Mouse (Mus musculus): ENCODE measurements around the gene Ninl. TPM values are rescaled to one million over a fixed set of nuclear protein-coding genes. Genes with fewer than 3 reads are reported as not detected.
"Not testable (repeated sequence)": the region's sequence is repeated elsewhere in the genome, so short reads cannot be mapped to it uniquely, and the experiment has no call there.

The Ninl gene
- polyA plus RNA-seq, 1 experiment from 2014 or later, result 6.7 TPM

- DNase-seq (ENCODE audit: low spot score) (no peak), ATAC-seq (replicated peaks; ENCODE audit: low FRiP score, low read depth) (no peak)
- WGBS, result 69% methylated on average over 3 of the region's 3 CpGs
- Histone ChIP-seq H3K9me3 (replicated peaks; ENCODE audit: low read length) (no peaks in the 10 kb centered on the region), H3K27me3 (ENCODE audit: insufficient read depth, low read length) (no peaks in the 10 kb centered on the region), H3K9ac (ENCODE audit: low read depth, low read length) (no peak overlapping the region), H3K27ac (no peak overlapping the region), H3K36me3 (ENCODE audit: insufficient read depth, low read length) (no peaks in the 10 kb centered on the region), H3K4me3 (replicated peaks; ENCODE audit: low read depth, low read length) (no peak overlapping the region), H3K4me2 (ENCODE audit: low read length) (no peak overlapping the region), H3K4me1 (replicated peaks; ENCODE audit: insufficient read depth, low read length) (no peaks in the 10 kb centered on the region)
- TF ChIP-seq CTCF (IDR thresholded peaks at IDR 0.05; ENCODE audit: low read depth), result no peak
Observed at GRCm38 (mm10) chr2:150920543-150920942, 118.6 kb downstream of the Ninl start.

GRCm38 (mm10) chr2:150918720-150919119 lies 120.5 kb downstream of the Ninl start:
- Histone ChIP-seq H3K36me3 (ENCODE audit: insufficient read depth, low read length) (no peaks in the 10 kb centered on the region), H3K9ac (ENCODE audit: low read depth, low read length) (no peak overlapping the region), H3K27me3 (ENCODE audit: insufficient read depth, low read length) (no peaks in the 10 kb centered on the region), H3K9me3 (replicated peaks; ENCODE audit: low read length) (no peaks in the 10 kb centered on the region), H3K4me1 (replicated peaks; ENCODE audit: insufficient read depth, low read length) (no peaks in the 10 kb centered on the region), H3K27ac (no peak overlapping the region), H3K4me3 (replicated peaks; ENCODE audit: low read depth, low read length) (no peak overlapping the region), H3K4me2 (ENCODE audit: low read length) (no peak overlapping the region)
- DNase-seq (ENCODE audit: low spot score), result no peak
- 81% methylated on average over 3 of the region's 3 CpGs for WGBS
- no peak for ATAC-seq (replicated peaks; ENCODE audit: low FRiP score, low read depth)
- TF ChIP-seq CTCF (IDR thresholded peaks at IDR 0.05; ENCODE audit: low read depth), result no peak

DNA sequence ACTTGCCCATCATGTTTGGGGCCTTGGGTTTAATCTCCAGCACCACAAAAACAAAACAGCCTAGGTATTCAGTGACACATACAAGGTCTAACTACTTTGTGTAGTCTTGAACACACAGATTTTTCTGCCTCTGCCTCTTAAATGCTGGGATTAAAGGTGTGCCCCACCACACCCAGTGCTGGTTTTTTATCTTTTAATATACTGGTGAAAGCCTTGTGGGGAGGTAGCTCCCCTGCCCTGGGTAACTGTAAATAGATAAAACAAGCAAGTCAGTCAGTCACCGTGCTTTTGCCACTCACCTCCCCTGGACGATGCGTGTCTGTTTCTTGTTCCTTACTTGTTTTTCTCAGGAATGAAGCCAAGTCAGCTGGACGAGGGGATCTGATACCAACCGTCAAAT lies 123.4 kb downstream of the Ninl start:
- 89% methylated on average over 5 of the region's 5 CpGs for WGBS
- no peaks in the 10 kb centered on the region for H3K27me3 ChIP-seq (ENCODE audit: insufficient read depth, low read length)
- H3K4me3 ChIP-seq (replicated peaks; ENCODE audit: low read depth, low read length), result no peak overlapping the region
- DNase-seq (ENCODE audit: low spot score), result no peak
- no peak overlapping the region for H3K9ac ChIP-seq (ENCODE audit: low read depth, low read length)
- TF ChIP-seq CTCF (IDR thresholded peaks at IDR 0.05; ENCODE audit: low read depth), result no peak
- H3K4me2 ChIP-seq (ENCODE audit: low read length), result no peak overlapping the region
- H3K9me3 ChIP-seq (replicated peaks; ENCODE audit: low read length), result no peaks in the 10 kb centered on the region
- no peaks in the 10 kb centered on the region for H3K36me3 ChIP-seq (ENCODE audit: insufficient read depth, low read length)
- no peak for ATAC-seq (replicated peaks; ENCODE audit: low FRiP score, low read depth)
- no peaks in the 10 kb centered on the region for H3K4me1 ChIP-seq (replicated peaks; ENCODE audit: insufficient read depth, low read length)
- H3K27ac ChIP-seq, result no peak overlapping the region

- no peak overlapping the region for H3K9ac ChIP-seq (ENCODE audit: low read depth, low read length)
- TF ChIP-seq CTCF (IDR thresholded peaks at IDR 0.05; ENCODE audit: low read depth), result no peak
- H3K4me1 ChIP-seq (replicated peaks; ENCODE audit: insufficient read depth, low read length), result no peaks in the 10 kb centered on the region
- no peaks in the 10 kb centered on the region for H3K9me3 ChIP-seq (replicated peaks; ENCODE audit: low read length)
- H3K36me3 ChIP-seq (ENCODE audit: insufficient read depth, low read length), result no peaks in the 10 kb centered on the region
- WGBS, result 75% methylated on average over 4 of the region's 4 CpGs
- ATAC-seq (replicated peaks; ENCODE audit: low FRiP score, low read depth), result no peak
- H3K4me3 ChIP-seq (replicated peaks; ENCODE audit: low read depth, low read length), result no peak overlapping the region
- DNase-seq (ENCODE audit: low spot score), result no peak
- H3K27me3 ChIP-seq (ENCODE audit: insufficient read depth, low read length), result no peaks in the 10 kb centered on the region
- no peak overlapping the region for H3K4me2 ChIP-seq (ENCODE audit: low read length)
- H3K27ac ChIP-seq, result no peak overlapping the region
Observed at GRCm38 (mm10) chr2:150914781-150915515, 124.2 kb downstream of the Ninl start.

DNA sequence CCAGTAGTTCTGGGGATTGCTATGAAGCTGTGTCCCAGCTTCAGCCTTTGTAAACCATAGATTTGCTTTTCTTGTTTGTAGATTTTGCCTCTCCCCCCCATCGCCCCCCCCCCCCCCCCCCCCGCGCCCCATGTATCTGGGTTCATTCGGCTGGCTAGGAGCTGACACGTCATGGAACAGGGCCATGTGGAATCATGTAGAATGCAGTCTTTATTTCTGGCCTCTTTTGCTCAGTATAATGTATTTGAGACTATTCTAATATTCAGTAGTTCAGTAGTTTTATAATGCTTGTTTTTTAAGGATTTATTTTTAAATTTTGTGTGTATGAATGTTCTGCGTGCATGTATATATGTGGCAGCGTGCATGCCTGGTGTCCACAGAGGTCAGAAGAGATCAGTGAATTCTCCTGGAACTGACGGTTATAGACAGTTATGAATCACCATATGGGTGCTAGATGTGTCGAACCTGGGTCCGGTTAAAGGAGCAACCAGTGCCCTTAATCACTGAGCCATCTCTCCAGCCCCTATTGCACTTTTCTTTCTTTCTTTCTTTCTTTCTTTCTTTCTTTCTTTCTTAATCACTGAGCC lies 128.8 kb downstream of the Ninl start:
- no peaks in the 10 kb centered on the region for H3K9me3 ChIP-seq (replicated peaks; ENCODE audit: low read length)
- no peak for TF ChIP-seq CTCF (IDR thresholded peaks at IDR 0.05; ENCODE audit: low read depth)
- peak overlapping the region; percentile 56; the same call in 1 of the 2 replicates for H3K9ac ChIP-seq (ENCODE audit: low read depth, low read length)
- peak overlapping the region; percentile 64 for H3K4me3 ChIP-seq (replicated peaks; ENCODE audit: low read depth, low read length)
- 38% methylated on average over 7 of the region's 10 CpGs for WGBS
- H3K27me3 ChIP-seq (ENCODE audit: insufficient read depth, low read length), result no peaks in the 10 kb centered on the region
- DNase-seq (ENCODE audit: low spot score) (peak; percentile 28), ATAC-seq (replicated peaks; ENCODE audit: low FRiP score, low read depth) (no peak)
- no peaks in the 10 kb centered on the region for H3K4me1 ChIP-seq (replicated peaks; ENCODE audit: insufficient read depth, low read length)
- no peak overlapping the region for H3K27ac ChIP-seq
- H3K36me3 ChIP-seq (ENCODE audit: insufficient read depth, low read length), result no peaks in the 10 kb centered on the region
- H3K4me2 ChIP-seq (ENCODE audit: low read length), result peak overlapping the region; percentile 60

DNA sequence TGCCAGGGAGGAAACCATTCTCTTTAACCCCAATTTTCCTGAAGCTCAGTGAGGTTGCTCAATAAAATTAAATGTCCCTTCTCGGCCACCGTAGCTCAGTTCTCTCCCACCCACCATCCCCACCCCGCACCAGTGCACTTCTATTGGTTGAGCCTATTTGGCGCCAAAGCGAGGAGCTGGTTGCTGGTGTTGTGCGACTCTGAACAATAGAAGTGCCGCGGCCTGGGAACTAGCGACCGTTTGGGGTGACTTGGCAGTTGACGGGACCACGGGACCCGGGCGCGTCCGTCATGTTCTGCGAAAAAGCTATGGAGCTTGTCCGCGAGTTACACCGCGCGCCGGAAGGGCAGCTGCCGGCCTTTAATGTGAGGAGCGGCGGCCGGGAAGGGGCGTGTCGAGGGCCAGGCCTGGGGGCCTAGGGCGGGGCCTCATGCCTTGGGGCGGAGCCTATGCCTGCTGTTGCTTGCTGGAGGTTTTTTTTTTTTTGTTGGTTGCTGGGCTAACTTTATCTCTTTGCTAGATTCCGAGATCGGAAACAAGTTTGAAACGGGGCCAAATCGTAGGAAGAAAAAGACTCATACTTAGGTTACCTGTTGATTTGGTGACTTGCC lies 129.6 kb downstream of the Ninl start:
- no peak for TF ChIP-seq CTCF (IDR thresholded peaks at IDR 0.05; ENCODE audit: low read depth)
- under 1% methylated on average over 35 of the region's 35 CpGs for WGBS
- Histone ChIP-seq H3K9ac (ENCODE audit: low read depth, low read length) (peak overlapping the region; percentile 56), H3K4me3 (replicated peaks; ENCODE audit: low read depth, low read length) (peak overlapping the region; percentile 64), H3K27ac (peak overlapping the region; percentile 78), H3K27me3 (ENCODE audit: insufficient read depth, low read length) (no peaks in the 10 kb centered on the region), H3K4me1 (replicated peaks; ENCODE audit: insufficient read depth, low read length) (no peaks in the 10 kb centered on the region), H3K9me3 (replicated peaks; ENCODE audit: low read length) (no peaks in the 10 kb centered on the region), H3K4me2 (ENCODE audit: low read length) (peak overlapping the region; percentile 60), H3K36me3 (ENCODE audit: insufficient read depth, low read length) (no peaks in the 10 kb centered on the region)
- ATAC-seq (replicated peaks; ENCODE audit: low FRiP score, low read depth) (peak; percentile 95), DNase-seq (ENCODE audit: low spot score) (peak; percentile 97)

DNA sequence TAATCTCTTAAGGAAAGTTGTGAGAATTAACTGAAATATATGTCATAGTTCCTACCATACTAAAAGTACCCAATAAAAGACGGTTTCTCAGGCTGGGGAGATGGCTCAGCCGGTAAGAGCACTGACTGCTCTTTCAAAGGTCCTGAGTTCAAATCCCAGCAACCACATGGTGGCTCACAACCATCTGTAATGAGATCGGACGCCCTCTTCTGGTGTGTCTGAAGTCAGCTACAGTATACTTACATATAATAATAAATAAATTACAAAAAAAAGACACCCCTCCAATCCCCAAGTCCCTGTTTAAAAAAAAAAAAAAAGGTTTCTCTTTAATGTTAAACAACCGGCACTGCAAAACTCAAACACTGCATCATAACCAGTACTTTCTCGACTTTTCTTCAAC lies 130.3 kb downstream of the Ninl start:
- H3K9me3 ChIP-seq (replicated peaks; ENCODE audit: low read length); DNase-seq (ENCODE audit: low spot score); ATAC-seq (replicated peaks; ENCODE audit: low FRiP score, low read depth); H3K27ac ChIP-seq; H3K4me1 ChIP-seq (replicated peaks; ENCODE audit: insufficient read depth, low read length); H3K36me3 ChIP-seq (ENCODE audit: insufficient read depth, low read length); H3K9ac ChIP-seq (ENCODE audit: low read depth, low read length); H3K4me3 ChIP-seq (replicated peaks; ENCODE audit: low read depth, low read length); H3K27me3 ChIP-seq (ENCODE audit: insufficient read depth, low read length): not testable (repeated sequence)
- H3K4me2 ChIP-seq (ENCODE audit: low read length), result peak overlapping the region; percentile 60
- 47% methylated on average over 6 of the region's 6 CpGs for WGBS
